Comparison of ENCODE assay signal across 8 mouse cellular contexts in genomic region chr13:92274274-92275198, GRCm38 (mm10). TPM values are rescaled to one million over a fixed set of nuclear protein-coding genes. Genes with fewer than 3 reads are reported as not detected.
DNase-seq lines count a peak whose midpoint lies in the region; ATAC-seq and TF ChIP-seq lines count a peak whose summit lies in the region.
"Had no signal": no experiment of that assay in that cellular context is flagged by ENCODE, and none has a peak within 500 bp of the region (broad histone marks: within the 10 kb centered on the region; RNA-seq: fewer than 3 reads in every experiment).

No protein-coding gene starts in this region.

- no peak overlapping the region for H3K4me3 ChIP-seq in thymus, adult 2 months (ENCODE audit: control insufficient read depth, insufficient read depth, low read length)
- no peak overlapping the region for H3K4me3 ChIP-seq in heart, embryonic 14.5 days (ENCODE audit: control insufficient read depth in 1 of 2, insufficient read depth in 1 of 2, low read depth in 1 of 2, low read length in 2 of 2)
- peak overlapping the region; percentile 17 for H3K4me3 ChIP-seq in megakaryocyte, embryonic 14.5 days (replicated peaks)

- H3K36me3 ChIP-seq in thymus, adult 2 months (ENCODE audit: control insufficient read depth, insufficient read depth, low read length) = no peaks in the 10 kb centered on the region
- no peaks in the 10 kb centered on the region for H3K36me3 ChIP-seq in heart, embryonic 14.5 days (ENCODE audit: control insufficient read depth, insufficient read depth, low read length)
- H3K36me3 ChIP-seq in megakaryocyte, embryonic 14.5 days (replicated peaks; ENCODE audit: low read length) = peaks cover 18% of the 10 kb centered on the region

- no peak overlapping the region for H3K27ac ChIP-seq in thymus, adult 2 months (ENCODE audit: control insufficient read depth, insufficient read depth, low read length)
- H3K27ac ChIP-seq in heart, embryonic 14.5 days (replicated peaks in 1 of 2; ENCODE audit: control insufficient read depth in 1 of 2, insufficient read depth in 1 of 2, low read depth in 2 of 2, low read length in 2 of 2) = peak overlapping the region; percentile 19 to 56

- H3K9me3 ChIP-seq in heart, embryonic 14.5 days (ENCODE audit: control insufficient read depth, low read length) = no peaks in the 10 kb centered on the region
- no peaks in the 10 kb centered on the region for H3K9me3 ChIP-seq in megakaryocyte, embryonic 14.5 days

- no peak for TF ChIP-seq CTCF in thymus, adult 2 months (IDR thresholded peaks at IDR 0.05; ENCODE audit: borderline replicate concordance, control insufficient read depth, extremely low read depth, insufficient read depth, low read length, poor library complexity)

- TF ChIP-seq POLR2A in thymus, adult 2 months (IDR thresholded peaks at IDR 0.05; ENCODE audit: control insufficient read depth, extremely low read depth, insufficient read depth, low read length, poor library complexity) = no peak

- ATAC-seq in heart, embryonic 14.5 days (ENCODE audit: insufficient number of reproducible peaks, insufficient read depth, low FRiP score, low read depth) = no peak

- H3K27me3 ChIP-seq in thymus, adult 2 months (ENCODE audit: control insufficient read depth, insufficient read depth, low read length) = no peaks in the 10 kb centered on the region
- H3K27me3 ChIP-seq in heart, embryonic 14.5 days (ENCODE audit: control insufficient read depth, insufficient read depth, low read length) = no peaks in the 10 kb centered on the region
- no peaks in the 10 kb centered on the region for H3K27me3 ChIP-seq in megakaryocyte, embryonic 14.5 days (replicated peaks)

- H3K4me2 ChIP-seq in heart, embryonic 14.5 days (ENCODE audit: low read length) = peak overlapping the region; percentile 41

- H3K4me1 ChIP-seq in thymus, adult 2 months (replicated peaks; ENCODE audit: control insufficient read depth, insufficient read depth, low read length) = peaks cover 10% of the 10 kb centered on the region
- H3K4me1 ChIP-seq in heart, embryonic 14.5 days (ENCODE audit: control insufficient read depth in 2 of 2, insufficient read depth in 2 of 2, low read length in 2 of 2) = peaks cover 4 to 18% of the 10 kb centered on the region in 2 experiments
- peaks cover 21% of the 10 kb centered on the region for H3K4me1 ChIP-seq in megakaryocyte, embryonic 14.5 days

- WGBS in thymus, adult 2 months = 24% methylated on average over 14 of the region's 14 CpGs
- WGBS in heart, embryonic 14.5 days = 19% methylated on average over 14 of the region's 14 CpGs

- H3K9ac ChIP-seq in heart, embryonic 14.5 days (ENCODE audit: low read length) = 0 out of 2 replicates have a peak overlapping the region, but pooled peaks have one; percentile 31

- peak; percentile 12 for DNase-seq in thymus, adult 2 months
- no peak for DNase-seq in thymus, postnatal 25 days
- peak; percentile 60 for DNase-seq in brain, adult 2 months (ENCODE audit: low read depth, low spot score)
- DNase-seq in kidney, postnatal 25 days = peak; percentile 88 to 89
- no peak for DNase-seq in c-Kit-positive CD71-positive TER-119-positive erythroid progenitor cells, embryonic 14.5 days (ENCODE audit: low spot score)

RNA-seq across cellular contexts. Expression of gene Gm20379, which starts 31.2 kb away (rescaled TPM):
- not detected in 2 replicates for polyA plus RNA-seq in thymus, adult 2 months (2012; rRNA removed)
- polyA plus RNA-seq in heart, embryonic 14.5 days (2014; fragmentation: Nextera tagmentation; extraction: Ambion mirVana) = 0.61 and 1.1 TPM in 2 replicates
- not detected in 2 replicates for polyA plus RNA-seq in megakaryocyte, embryonic 14.5 days (2012; ENCODE audit: insufficient read depth, low replicate concordance)
- polyA plus RNA-seq: cerebellum, adult 2 months had no signal

Comparison
In these comparisons a context has a peak if more than half of its experiments do, and no peak if none do; other contexts are left out.
1. DNase-seq: peak in thymus, adult 2 months (single experiment), brain, adult 2 months (single experiment) and kidney, postnatal 25 days (2 of 2); none in thymus, postnatal 25 days (single experiment) and c-Kit-positive CD71-positive TER-119-positive erythroid progenitor cells, embryonic 14.5 days (single experiment).